Mouse (Mus musculus) E14TG2a.4 (cell line): ENCODE measurements at regions not wholly inside any gene's neighbourhood (a gene's known extent, or its start where the extent isn't known, plus 50 kb on each side); places are given as distances from the start of the nearest gene placed in this dataset.

Experiments
- CTCF ChIP-seq: conservative IDR thresholded peaks from 2 replicates; pipeline ENCODE4 v1.5.1; 2014; ENCODE audit warnings: low read length
- NANOG ChIP-seq: IDR thresholded peaks from 2 replicates; pipeline ENCODE4 v1.6.1; 2014; ENCODE audit warnings: borderline replicate concordance, low read length, mixed read lengths

DNA sequence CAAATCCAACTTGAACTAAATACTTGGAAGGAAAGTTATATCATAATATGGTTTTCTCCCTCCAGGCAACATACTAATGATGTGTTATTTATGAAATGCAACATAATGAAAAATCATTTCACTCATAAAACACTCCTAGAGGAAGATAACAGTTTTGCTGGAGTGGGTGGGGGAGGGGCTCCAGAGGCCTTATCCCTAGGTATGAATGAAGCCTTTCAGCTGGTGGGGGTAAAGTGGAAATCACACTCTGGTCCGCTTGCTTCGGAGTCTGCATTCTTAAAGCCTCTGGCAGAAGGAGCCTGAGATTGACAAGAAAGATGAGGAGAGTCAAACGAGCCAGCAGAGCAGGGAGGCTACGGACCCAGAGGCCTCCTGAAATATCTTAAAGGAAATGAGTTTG is 219.5 kb upstream of the Map3k7 start:
- TF ChIP-seq CTCF (no peak), NANOG (no peak)
